Mouse (Mus musculus): ENCODE data around the gene Atp5h. TPM values are rescaled to one million over a fixed set of nuclear protein-coding genes. Genes with fewer than 3 reads are reported as not detected.

Atp5h gene
- total RNA-seq, 2 experiments from 2014 or later, result 459 to 515 TPM

DNA sequence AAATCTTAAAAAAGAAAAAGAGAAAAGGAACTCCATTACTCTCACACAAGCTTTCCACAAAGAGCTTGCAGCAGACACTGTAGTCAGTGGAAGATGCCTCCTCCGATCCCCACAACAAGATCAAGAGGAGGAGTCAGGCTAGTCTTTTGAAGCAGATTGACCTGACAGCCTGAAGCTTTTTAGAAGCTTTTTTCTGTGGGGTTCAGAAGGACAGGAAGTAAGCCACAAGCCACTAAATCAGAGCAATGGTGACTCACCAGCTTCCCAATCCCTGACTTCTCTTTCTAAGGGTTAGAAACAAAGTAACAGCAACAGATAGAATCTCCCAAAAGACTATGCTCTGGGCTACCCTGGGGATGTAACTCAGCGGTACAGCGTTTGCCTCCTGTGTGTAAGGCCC is 19.6 kb upstream of the Atp5h start:
- no peak for DNase-seq (ENCODE audit: extremely low spot score in 1 of 2, low spot score in 1 of 2)

GRCm38 (mm10) chr11:115437571-115438122 is 17.9 kb upstream of the Atp5h start:
- no peak for DNase-seq (ENCODE audit: extremely low spot score in 1 of 2, low spot score in 1 of 2)

GRCm38 (mm10) chr11:115435596-115436337 is 16.0 kb upstream of the Atp5h start:
- peak in 1 of 2 experiments; percentile 36 for DNase-seq (ENCODE audit: extremely low spot score in 1 of 2, low spot score in 1 of 2)

DNA sequence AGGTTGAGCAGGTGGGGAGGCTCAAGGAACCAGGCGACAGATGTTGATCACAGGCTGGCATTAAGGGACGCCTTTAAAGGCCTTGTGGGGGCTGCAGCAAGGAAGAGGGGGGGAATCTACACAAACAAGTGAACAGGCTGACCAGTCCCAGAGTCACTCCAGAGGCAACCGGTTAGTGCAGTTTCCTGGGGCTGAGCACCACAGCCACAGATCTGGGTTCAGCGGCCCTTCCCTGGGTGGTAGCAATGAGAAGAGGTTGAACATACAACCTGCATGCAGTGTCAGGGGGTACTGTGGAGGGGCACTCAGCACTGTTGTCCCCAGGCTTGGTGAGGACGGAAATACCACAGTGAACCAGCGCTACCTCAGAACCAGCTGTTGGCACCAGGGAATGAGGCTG is 13.6 kb upstream of the Atp5h start:
- no peak for DNase-seq (ENCODE audit: extremely low spot score in 1 of 2, low spot score in 1 of 2)

GRCm38 (mm10) chr11:115432814-115433213 is 13.1 kb upstream of the Atp5h start:
- DNase-seq (ENCODE audit: extremely low spot score in 1 of 2, low spot score in 1 of 2), result no peak

- DNase-seq (ENCODE audit: extremely low spot score in 1 of 2, low spot score in 1 of 2), result no peak
These were observed 10.8 kb upstream of the Atp5h start for GRCm38 (mm10) chr11:115430561-115430960.

GRCm38 (mm10) chr11:115429307-115429706 is 9.5 kb upstream of the Atp5h start:
- DNase-seq (ENCODE audit: extremely low spot score in 1 of 2, low spot score in 1 of 2), result no peak

GRCm38 (mm10) chr11:115427482-115428331 is 7.9 kb upstream of the Atp5h start:
- DNase-seq (ENCODE audit: extremely low spot score in 1 of 2, low spot score in 1 of 2), result peak; percentile 43 to 55

DNA sequence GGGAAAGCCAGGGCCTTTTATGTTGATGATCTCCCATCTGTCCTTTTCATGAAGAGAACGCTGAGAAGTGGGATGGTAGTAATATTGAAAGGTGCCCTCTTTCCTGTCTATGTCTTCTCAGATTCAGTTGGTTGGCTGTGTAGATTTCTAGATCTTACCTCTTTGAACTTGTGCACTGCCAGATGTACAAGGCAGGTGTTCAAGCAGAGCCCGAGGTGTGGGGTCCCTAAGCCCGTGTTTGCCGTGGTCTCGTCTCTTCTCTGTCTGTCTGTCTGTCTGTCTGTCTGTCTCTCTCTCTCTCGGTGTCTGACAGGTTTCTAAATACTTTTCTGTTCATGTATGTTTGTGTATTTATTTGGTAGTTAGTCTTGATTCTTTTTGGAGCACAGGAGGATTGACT is 5.9 kb upstream of the Atp5h start:
- DNase-seq (ENCODE audit: extremely low spot score in 1 of 2, low spot score in 1 of 2), result no peak

DNA sequence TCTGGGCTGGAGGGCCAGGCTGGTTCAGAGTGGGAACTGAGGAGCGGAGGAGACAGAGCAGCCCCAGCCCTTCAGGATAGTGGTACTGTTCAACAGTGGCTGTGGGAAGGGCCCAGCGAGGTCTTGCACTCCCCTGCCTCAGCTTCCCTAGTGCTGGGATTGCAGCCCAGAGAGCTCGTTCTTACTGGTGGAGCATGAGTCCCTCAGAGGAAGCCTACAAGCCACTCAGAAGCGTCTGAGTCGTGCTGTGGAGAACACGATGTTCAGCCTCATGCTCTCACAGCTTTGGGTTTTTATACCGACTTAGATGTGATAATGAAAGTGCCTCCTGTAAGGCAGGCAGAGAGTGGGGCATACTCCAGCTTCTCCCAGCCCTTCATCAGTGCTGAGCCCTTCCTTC is 4.9 kb upstream of the Atp5h start:
- DNase-seq (ENCODE audit: extremely low spot score in 1 of 2, low spot score in 1 of 2), result no peak

GRCm38 (mm10) chr11:115423091-115423490 is 3.3 kb upstream of the Atp5h start:
- no peak for DNase-seq (ENCODE audit: extremely low spot score in 1 of 2, low spot score in 1 of 2)

GRCm38 (mm10) chr11:115421972-115422371 is 2.2 kb upstream of the Atp5h start:
- no peak for DNase-seq (ENCODE audit: extremely low spot score in 1 of 2, low spot score in 1 of 2)

DNA sequence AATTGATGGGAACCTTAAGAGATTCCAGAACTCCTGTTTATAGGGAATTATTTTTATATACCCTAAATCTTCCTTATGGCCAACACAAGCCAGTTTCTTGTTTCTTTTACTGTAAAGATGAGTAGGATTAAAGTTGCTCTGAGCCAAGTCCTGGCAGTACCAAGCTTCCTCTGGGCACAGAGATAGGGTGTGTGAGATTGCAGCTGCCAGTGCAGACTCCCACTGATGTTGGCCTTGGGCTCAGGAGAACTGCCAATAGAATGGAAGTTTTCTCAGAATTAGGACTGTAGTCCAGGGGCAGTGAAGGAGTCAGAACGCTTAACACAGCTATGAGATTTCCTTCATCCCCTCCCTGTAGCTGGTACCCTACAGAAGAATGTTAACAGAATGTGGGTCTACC is 1.6 kb upstream of the Atp5h start:
- DNase-seq (ENCODE audit: extremely low spot score in 1 of 2, low spot score in 1 of 2), result no peak

GRCm38 (mm10) chr11:115420336-115421190 is 801 bp upstream of the Atp5h start:
- DNase-seq (ENCODE audit: extremely low spot score in 1 of 2, low spot score in 1 of 2), result peak; percentile 40 to 53

- DNase-seq (ENCODE audit: extremely low spot score in 1 of 2, low spot score in 1 of 2), result no peak
These were observed 10.2 kb downstream of the Atp5h start for GRCm38 (mm10) chr11:115409556-115409955.

GRCm38 (mm10) chr11:115408266-115408920 is 11.4 kb downstream of the Atp5h start:
- no peak for DNase-seq (ENCODE audit: extremely low spot score in 1 of 2, low spot score in 1 of 2)

DNA sequence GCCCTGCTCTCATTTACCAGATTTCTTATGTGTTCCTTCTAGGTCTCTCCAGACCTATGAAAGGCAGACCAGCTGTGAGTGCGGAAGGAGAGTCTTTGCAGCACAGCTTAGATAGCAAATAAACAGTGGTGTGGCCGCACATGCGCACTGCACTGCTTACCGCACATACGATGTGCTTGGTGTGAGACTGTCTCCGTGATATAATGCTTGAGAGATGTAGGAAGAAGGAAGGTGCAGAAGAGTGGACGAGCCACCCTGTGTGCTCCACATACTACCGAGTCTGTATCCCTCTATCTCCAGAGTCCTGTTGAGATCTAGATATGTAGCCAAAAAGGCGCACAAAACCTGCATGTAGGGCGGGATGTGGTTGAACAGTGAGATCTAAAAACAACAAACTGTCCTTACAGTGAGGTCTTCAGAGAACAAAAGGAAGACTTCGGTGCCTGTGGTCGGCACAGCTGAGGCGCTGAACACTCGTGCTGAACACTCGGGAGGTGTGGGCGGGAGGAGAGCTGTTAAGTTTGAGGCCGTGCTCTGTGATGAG is 12.8 kb downstream of the Atp5h start:
- no peak for DNase-seq (ENCODE audit: extremely low spot score in 1 of 2, low spot score in 1 of 2)

DNA sequence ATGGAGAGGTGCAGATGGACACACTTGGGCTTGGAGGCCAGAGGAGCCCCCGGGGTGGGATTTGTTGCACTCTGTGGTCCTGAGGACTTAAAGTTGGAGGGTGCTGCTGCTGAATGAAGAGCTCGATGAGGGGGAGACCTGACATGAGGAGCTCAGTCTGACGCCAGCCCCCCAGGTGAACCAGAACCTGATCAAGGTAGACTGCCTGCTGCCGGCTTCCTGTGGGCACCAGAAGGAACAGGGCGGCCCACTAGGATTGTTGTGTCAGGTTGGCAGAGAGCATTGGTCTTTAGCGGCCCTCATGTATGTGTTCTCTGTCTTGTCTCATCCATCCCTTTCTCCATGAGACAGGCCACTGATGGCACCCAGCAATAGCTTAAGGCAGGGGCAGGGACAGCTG is 14.0 kb downstream of the Atp5h start:
- no peak for DNase-seq (ENCODE audit: extremely low spot score in 1 of 2, low spot score in 1 of 2)

DNA sequence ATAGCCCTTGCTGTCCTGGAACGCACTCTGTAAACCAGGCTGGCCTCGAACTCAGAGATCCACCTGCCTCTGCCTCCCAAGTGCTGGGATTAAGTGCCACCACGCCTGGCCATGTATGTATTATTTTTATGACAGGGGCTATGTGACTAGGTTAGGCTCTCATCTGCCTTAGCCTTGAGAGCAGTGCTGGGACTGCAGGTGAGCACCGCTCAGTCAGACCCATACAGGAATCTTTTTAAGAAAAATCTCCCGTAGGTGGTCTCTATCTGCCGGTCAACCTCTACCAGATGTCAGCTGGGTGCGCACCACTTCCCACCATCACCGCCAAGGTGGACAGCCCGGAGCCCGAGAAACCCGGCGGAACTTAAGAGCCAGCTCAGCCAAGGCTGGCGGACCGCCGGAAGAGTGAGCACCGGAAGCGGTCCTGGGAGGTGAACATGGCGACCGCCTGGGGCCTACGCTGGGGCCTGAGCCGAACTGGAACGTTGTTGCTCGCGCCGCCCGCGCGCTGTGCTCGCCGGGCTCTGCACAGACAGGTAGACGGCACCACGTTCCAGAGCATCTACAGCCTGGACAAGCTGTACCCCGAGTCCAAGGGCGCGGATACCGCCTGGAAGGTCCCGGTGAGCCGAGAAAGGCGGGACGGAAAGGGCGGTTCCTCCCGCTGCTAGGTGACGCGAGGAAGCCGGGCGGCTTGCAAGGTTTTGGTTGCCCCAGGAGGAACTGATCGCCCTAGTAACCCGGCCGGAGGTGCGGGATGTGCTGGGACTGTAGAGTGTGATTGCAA is 16.2 kb downstream of the Atp5h start, which contains the start of gene Mrpl58:
Mrpl58 (plus strand) TSS at position 415 of the 787 bp plus-strand sequence.
- peak; percentile 78 to 92 for DNase-seq (ENCODE audit: extremely low spot score in 1 of 2, low spot score in 1 of 2)

Data from layer of hippocampus, postnatal 25 days (tissue).